Mouse (Mus musculus) c-Kit-negative CD71-positive TER-119-positive erythroid progenitor cells, embryonic 14.5 days (primary cell): ENCODE results near the gene Ifna7.

Experiments used
- DNase-seq: peaks from one replicate; pipeline ENCODE4 v3.0.0-alpha.2; 2013; ENCODE audit warnings: low read depth, low spot score

Ifna7 gene

DNA sequence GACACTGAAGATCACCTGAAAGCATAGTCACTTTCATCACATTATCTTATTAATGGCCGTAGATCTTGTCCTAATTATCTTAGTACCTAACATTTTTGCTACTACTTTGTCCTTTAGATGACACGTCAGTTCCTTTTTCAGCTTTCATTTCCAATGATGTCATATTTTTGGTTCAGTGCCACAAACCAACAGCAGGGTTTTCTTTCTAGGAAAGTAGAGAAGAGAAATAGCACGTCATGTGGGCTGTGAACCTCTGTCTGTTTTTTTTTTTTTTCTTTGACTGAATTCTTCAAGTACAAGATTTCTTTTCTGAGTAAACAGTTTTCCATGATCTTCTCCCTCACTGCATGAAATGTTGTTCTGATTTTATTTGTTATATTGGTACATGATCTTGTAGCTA is 24.0 kb downstream of the Ifna7 start:
- no peak for DNase-seq

DNA sequence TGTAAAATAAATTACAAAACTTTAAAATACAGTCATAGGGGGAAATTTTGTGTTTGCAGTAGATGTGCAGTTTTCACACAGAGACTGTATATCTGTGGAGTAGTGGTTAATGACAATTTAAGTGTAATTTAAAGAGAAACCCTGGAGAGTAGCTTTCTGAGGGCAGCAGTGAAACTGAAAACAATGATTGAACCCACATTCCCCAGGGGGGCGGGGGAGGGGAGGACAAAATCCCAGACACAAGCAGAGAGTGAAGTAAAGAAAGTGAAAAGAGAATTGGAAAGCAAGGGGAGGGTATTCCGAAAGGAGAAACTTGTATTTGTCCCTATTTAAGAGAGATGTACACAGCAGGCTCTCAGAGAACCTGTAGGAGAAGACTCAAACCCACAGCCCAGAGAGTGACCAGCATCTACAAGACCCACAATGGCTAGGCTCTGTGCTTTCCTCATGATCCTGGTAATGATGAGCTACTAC is 25.4 kb downstream of the Ifna7 start, which contains the start of gene Ifna4:
TSS of gene Ifna4 (plus strand) at position 424 of the 474 bp plus-strand sequence.
- DNase-seq = no peak

GRCm38 (mm10) chr4:88845334-88845733 is 29.3 kb downstream of the Ifna7 start:
- DNase-seq = no peak

DNA sequence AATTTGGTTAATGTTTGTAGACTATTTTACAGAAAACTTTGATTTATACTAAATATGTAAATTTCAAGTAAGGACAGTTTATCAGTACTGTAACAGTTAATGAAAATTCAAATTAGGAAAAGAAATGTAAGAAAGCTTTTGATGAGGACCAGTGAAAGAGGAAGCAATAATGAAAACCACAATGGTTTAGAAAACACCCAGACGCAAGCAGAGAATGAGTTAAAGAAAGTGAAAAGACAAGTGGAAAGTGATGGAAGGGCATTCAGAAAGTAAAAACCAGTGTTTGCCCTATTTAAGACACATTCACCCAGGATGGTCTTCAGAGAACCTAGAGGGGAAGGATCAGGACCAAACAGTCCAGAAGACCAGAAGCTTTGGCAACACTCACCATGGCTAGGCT is 33.7 kb downstream of the Ifna7 start, which contains the start of gene Ifna1:
TSS of gene Ifna1 (plus strand) at position 390 of the 400 bp plus-strand sequence.
- no peak for DNase-seq

GRCm38 (mm10) chr4:88851026-88851763 is 35.2 kb downstream of the Ifna7 start:
- no peak for DNase-seq

GRCm38 (mm10) chr4:88859214-88859613 is 43.2 kb downstream of the Ifna7 start:
- DNase-seq = no peak

DNA sequence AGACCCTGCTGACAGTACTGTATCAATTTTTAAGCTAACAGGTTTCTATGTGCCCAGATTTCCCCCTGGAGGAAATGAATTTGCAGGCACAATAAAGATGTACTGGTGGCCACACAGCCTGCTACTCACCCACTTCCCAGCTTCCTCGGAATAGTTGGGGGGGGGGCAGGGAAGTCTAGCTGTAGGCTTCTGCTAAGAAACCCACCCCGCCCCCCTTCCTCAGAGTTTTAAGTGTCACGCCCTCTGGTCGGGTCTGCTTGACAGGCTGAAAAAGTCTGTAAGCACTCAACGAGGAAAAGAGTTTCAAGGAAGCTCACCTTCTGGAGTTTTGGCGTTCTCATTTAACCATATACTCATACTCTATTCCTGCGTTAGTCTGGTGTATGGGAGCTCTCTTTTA is 47.3 kb downstream of the Ifna7 start:
- no peak for DNase-seq

DNA sequence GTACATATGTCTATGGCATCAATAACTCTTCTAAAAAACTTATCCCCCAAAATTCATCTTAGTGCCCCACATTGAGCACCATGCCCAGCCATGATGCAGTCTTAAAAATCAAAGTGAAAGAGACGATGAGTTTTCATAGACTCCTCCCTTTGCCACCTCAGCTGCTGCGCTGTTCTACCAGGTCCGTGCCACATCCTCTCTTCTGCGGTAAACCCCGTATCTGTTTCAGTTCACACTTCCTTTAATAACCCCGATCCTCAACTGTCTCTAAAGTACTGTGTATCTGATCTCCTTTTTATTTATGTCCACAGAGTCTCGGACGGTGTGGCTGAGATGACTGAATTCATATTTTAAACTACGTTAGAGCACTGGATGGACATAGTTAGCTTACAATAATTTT is 48.6 kb downstream of the Ifna7 start:
- no peak for DNase-seq

DNA sequence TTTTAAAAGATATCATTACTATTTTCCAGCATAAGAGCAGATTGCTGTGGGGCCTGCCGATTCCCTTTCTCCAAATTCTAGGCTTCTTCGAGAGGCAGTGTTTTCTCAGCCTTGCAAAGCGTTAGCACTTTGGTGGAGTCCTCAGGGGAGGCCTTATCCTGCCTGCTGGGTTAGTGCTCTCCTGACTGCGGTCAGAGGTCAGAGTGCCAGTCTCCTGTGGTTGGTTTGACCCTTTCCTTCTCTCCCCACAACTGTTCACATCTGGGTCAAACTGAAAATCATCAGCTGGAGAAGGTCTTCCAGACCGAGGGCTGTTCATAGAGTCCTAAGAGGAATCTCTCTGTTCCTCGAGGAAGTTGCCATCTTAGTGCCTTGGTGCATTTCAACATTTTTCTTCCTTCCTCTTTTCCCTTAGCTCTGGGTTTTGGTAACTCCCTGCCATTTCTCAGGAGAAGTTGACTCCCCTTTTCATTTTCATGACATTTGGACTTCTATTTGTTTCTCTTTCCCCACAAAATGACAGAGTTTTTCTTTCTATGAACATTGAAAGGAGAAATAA is 49.1 kb downstream of the Ifna7 start:
- no peak for DNase-seq
